Mouse (Mus musculus) frontal cortex, postnatal 25 days (tissue): Measurements from ENCODE around the gene Focad.

ENCODE experiments used
- DNase-seq, 2 experiments: peaks; one replicate each; pipeline ENCODE4 v3.0.0; 2022; ENCODE audit warnings: low spot score in 2 of 2

Gene Focad

DNA sequence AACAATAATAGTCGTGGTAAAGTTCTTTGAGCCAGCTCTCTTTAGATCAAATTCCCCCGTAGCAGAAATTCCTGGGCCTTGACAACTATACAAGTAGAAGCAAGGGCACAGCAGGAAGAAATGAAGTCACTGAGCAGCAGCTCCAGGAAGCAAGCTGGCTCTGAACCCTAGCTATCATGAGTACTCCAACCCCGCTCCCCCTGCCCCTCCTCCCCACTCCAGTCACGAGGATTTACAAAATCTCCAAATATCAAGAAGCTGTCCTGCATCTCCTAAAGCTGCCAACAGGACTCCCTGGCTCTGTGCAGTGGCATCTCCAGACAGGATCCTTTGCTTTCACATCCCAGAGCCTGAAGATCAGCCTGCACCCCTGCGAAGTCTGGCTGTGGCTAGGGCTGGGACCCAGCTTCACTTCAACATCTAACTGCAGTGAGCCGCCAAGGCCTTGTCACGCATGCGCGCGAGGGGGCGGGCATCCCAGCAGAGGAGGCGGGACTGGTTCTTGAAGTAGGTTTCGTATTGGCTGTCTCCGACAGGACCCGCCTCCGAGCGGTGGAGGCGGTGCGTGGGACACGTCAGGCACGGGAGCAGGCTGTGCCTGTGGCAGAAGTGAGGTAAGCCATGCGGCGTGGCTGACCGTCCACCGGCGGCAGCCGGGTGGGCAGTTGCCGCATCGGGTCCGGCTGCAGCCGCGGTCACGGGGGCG lies at the start of gene Focad:
TSS of gene Focad (plus strand) at position 568 of the 706 bp plus-strand sequence.
- peak; percentile 95 to 98 for DNase-seq

DNA sequence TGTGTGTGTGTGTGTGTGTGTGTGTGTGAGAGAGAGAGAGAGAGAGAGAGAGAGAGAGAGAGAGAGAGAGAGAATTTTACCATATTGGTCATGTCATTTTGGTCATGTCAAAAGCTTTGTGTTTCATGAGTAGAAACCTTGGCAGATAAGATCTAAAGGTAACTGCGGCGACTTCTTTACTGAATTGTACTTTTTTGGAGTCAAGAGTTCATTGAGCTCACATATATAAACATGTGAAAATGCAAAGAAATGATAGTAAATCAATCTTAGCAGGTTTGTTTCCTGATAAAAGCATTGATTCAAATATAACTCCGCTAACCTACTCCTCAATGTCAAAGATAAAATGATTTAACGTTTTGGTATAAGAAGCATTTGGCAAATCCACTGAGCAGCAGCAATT lies 49.3 kb upstream of the Focad start:
- DNase-seq, result no peak

DNA sequence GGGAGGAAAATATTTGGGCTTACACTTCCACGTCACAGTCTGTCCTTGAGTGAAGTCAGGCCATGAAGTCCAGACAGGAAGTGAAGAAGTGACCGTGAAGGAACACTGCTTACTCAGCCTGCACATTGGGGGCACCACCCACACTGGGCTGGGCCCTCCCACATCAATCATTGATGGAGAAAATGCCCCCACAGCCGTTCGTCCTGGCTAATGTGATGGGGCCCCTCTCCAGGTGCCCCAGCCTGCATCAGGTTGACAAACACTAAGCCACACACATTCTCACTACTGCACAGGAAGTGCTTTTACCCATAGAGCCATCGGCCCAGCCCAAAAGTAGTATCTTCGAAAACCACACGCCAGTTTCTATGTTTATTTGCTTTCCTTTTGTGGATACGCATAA lies 48.1 kb upstream of the Focad start:
- no peak for DNase-seq

DNA sequence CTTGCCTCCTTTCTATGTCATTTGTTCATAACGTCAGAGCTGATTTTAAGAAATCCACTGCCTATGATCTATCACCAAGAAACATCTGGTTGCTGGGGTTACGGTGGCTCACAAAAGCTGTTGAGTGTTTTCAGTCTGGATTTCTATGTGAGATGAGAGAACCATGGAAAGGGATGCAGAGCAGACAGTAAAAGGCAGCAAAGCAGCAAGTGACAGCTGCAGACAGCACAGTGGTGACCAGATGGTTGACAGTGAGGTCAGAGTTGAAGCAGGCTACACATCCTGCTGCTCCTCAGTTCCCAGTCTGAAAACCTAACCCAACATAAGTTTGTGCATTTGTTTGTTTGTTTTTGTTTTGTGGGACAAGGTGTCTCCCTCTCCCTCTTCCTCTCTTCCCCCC lies 19.0 kb upstream of the Focad start:
- DNase-seq, result no peak

DNA sequence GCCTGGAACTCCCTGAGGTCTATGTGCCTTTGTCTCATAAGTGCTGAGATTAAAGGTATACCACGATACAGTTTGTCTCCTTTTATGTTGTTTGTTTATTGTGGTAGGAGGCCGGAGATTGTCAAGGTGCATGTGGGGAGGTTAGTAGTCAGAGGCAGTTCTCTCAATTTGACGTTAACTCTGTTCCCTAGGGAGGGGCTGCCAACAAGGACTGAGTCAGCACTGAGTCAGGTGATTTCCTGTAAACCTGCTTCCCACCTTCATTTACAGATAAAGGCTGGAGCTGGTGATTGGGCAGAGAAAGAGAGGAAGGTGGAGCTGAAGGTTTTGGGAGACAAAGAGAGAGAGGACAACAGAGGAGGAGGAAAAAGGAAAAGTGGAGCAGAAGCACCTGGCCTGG lies 15.4 kb upstream of the Focad start:
- DNase-seq, result no peak

DNA sequence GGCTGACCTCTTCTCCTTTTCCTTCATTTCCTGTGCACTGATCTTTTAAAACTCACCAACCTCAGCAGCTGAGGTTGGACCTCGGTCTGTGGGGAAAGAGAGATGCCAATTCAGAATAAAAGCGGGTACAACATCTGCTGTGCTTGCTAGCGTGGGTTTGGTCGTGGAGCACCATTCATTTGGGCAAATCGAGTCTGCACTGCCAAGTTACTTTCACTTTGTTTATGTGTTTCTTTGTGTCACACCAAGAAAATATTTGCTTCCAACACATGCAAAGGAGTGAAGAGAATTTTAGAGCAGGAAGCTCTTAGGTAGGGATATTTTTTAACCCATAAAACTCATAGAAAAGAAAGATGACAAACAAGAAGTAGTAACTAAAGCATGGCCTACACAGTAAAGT lies 13.0 kb upstream of the Focad start:
- DNase-seq, result no peak

DNA sequence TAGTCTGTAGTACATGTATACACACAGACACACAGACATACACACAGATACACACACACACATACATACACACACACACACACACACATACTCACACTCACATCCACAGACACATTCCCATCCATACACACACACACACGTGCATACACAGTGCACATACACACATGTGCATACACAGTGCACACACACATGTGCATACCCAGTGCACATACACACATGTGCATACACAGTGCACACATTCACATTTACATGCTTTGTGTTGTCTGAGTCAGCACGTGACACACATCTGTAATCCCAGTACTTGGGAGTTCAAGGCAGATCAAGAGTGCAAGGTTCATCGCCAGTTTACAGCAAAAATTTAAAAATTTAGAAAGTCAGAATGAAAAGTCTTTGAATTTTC lies 12.5 kb upstream of the Focad start:
- DNase-seq, result no peak

DNA sequence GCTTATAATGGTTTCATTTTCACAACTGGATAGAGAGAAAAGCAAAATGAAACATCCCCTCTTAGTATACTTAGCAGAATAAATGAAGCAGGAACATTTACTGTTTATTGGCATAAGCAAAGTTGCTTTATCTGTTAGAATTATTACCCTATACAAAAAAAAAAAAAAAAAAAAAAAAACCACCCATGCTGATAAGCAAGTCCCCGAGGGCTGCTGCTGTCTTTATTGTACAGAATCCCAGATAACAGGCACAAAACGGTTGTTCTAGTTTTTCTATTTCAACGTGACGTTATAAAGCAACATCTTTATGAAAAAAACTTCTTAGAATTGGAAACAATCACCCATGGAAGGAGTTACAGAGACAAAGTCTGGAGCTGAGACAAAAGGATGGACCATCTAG lies 12.0 kb upstream of the Focad start:
- DNase-seq, result no peak

DNA sequence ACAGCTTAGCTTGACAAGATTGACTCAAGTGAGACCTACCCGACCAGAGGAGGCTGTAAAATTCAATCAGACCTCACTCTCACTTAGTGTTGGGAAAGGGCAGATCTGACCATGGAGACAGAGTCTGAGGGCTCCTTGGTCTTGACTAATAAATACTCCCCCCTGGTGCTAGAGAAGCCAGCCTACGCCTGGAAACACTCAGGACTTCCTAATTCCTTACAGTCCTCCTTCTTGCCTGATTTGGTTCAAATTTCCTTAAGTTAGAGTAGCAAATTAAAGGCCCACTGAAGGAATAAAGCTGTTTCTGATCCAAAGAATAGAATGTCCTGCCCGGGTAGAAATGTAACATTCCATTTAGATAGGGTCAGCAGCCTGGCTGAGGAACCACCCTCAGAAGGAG lies 10.6 kb upstream of the Focad start:
- DNase-seq, result no peak

DNA sequence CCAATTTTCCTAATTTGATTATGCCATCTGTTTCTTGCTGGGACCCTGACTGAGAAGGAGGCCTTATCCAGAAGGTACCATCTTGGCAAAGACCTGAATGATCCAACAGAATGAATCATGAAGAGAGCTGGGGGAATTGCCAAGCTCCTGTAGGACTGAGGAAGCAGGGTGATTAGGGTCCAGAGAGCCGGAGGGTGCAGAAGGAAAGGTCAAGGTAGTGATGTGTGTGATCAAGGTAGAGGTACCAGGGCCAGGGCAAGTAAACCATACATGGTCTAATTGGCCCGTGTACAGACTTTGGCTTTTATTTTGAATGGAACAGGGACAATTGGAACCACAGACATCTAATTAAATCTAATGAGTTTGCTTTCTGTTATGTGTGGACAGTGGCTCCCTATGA lies 4.1 kb upstream of the Focad start:
- no peak for DNase-seq

DNA sequence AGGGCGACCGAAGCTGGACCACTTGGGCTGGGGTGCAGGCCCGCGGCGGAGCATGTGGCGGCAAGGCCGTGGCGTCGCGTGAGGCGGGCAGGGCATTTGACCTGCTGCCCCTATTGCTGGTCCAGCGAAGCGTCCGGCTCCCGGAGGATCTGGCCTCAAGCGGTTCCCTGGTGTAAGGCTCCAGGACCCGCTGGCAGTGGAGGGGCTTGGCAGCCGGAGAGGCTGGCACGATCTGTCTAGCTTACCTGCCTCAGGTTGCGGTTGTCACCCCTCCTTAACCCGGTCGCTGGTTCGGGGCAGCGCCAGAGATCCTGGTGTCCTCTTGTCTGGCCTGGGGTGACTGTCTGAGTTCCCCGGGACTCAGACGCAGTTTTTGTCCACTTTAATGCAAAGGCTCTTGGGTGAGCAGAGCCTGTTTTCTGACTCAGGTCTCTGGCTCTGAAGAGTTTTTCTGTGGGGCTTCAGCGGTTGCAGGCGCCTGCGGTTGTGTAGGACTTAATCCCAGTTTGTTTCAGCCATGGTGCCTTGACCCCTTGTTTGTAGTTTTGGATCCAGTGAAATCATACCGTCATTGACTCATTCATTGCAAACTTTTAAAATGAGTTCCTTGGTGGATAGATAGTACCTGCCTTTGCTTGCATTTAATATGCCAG lies 465 bp downstream of the Focad start:
- no peak for DNase-seq

DNA sequence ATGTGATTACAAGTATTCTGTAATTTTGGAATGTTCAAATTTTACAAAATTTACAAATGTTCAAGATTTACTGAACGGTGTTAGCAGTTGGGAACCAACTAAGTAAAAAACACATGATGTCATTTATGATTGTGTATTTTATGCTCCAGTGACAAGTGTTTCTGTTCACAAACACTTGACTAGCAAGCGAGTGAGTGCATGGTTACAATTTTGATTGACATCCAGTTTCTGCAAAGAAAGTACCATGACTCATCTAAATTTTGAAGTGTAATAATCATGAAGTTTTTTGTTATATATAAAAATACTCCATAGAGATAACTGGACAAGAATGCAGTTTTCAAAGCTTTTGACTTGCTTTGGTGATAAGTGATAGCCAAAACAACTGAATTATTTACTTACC lies 1.3 kb downstream of the Focad start:
- DNase-seq, result no peak

DNA sequence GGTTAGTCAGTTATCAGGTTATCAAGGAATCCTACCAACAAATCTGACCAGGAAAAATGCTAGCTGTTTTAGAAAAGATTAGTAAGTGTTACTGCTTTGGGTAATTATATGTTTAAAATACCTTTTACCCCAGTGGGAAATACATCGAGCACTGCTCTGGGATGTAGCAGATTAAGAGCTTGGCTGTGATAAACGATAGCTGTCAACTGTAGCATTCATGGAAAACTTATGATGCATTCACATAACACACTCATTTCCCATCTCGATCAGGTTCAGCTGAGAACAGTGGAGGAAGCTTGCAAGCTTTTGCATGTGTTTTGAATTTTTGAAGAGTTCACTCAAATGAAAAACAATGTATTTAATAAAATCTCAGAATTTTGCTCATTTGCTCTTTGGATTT lies 14.2 kb downstream of the Focad start:
- no peak for DNase-seq

DNA sequence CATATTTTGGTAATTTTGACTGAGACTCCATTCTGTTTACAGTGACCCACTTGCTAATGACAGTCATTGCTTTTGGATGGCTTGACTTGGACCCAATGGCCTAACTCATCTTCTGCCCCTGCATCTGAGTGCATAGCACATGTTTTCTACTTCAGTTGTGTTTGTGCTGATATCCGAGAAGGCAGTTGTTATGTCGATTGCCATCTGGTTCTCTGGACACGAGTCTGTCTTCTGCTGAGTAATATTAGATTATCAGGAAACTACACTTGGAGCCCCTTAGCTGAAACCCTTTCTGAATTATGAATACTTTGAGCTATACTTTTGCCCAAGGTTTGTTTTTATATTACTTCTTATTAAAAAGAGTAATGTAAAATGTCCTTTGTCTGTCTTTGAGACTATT lies 22.9 kb downstream of the Focad start:
- DNase-seq, result no peak

DNA sequence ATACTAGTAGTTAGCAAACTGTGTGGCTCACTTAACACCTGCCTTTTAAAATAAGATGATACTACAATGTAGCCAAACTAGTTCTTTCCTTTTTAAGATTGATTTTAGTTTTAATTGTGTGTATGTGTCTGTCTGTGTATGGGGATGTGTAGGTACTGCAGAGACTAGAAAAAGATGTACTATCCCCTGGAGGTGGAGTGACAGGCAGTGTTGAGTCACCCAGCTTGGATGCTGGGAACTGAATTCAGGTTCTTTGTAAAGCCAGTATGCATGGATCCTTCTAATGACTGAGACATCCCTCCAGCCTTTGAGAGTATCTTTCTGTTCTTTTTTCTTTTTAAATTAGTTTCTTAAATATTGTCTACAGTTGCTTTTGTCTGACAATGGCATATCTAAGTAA lies 23.5 kb downstream of the Focad start:
- no peak for DNase-seq

DNA sequence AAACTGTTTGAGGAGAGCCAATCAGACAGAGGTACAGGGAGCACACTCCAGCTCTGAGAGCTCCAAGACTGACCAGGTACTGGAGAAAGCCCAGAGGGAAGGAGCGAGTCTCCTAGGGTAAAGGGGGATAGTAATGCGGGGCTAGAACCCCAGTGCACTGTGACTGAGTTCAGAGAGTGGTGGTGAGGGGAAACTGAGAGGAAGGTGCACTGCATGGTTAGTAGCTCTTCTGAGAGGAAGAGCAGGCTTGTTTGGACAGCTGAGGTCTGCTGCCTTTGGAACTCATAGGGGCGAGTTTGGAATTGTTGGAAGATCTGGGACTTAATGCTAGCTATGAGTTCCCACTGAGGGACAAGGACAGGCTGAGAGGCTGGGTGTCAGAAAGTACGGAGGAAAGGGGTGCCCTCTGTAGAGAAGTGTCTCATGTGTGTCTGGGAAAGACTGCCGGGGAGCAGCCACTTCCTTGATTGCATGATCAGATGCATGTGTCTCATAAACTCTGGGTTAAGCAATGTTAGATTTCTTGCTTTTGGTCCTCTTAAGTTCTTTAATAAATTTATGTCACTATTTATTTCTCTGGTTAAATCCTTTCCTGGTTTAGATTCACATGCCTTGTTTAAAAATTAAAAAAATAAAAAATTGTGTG lies 24.4 kb downstream of the Focad start:
- DNase-seq, result no peak

DNA sequence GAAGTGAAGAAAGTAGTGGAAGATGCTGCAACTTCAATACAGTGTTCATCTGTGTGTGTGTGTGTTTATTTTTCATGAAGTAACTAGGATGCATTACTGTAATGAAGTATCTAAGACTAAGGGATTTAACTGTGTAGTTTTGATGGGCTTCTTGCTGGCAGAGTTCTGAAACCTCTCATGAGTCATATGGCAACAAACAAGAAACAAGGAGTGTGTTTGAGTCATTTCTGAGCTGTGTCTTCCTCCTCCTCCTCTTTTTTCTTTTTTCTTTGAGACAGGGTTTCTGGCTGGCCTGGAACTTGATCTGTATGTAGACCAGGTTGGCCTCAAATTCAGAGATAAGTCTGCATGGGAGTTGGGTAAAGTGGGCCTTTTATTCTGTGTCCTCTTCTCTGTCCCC lies 25.7 kb downstream of the Focad start:
- no peak for DNase-seq

DNA sequence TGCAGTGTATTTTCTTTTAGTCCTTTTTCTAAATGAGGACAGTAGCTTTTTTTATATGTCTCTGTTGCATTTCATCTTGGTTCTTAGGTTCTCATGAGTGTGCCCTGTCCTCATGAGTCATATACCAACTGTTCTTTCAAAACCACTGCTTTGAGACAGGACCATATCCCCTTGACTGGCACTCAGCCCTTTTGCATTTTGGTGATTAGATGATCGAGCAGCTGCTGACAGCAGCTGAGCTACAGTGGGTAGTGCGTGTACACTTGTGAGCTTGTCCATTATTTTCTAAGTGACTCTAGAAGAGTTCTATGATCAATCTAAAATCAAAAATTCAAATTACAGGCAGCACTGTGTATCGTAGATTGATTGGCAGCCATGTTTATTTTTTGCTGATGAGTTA lies 28.0 kb downstream of the Focad start:
- no peak for DNase-seq

DNA sequence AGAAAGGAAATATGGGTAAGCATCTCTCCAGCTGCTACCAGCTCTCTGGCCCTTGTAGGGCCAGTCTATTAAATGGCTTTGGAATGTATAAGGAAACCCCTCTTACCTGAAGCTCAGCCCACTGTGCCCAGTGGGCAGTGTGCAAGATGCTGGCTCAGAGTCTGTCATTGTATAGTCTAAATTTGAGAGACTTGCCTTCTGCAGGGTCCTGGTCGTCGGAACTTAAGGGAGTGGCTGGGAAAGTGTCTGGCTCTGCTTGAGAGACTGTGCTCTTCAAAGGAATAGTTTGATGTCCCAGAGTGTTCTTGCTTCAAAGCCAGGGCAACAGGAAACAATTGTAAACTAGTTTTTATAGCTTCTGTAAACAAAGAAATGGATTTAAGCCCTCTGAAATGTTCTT lies 41.5 kb downstream of the Focad start:
- no peak for DNase-seq

DNA sequence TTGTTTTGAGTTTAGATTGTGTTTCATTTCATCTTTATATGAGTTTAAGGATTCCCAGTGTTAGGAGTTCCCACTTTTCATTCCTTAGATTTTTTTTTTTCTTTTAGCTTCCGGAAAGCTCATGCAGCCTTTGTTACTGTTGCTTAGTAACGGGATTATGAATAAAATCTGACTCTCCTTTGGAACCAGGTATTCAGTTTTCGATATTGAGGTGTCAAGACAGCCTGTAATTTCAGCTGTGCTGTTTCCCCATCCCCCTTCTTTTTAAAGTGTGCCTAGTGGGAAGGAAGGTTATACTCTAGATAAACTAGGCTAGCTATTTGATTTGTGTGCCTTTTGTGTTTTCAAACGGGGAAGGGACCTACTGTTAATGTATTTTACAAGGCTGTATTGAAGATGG lies 42.1 kb downstream of the Focad start:
- DNase-seq, result no peak

DNA sequence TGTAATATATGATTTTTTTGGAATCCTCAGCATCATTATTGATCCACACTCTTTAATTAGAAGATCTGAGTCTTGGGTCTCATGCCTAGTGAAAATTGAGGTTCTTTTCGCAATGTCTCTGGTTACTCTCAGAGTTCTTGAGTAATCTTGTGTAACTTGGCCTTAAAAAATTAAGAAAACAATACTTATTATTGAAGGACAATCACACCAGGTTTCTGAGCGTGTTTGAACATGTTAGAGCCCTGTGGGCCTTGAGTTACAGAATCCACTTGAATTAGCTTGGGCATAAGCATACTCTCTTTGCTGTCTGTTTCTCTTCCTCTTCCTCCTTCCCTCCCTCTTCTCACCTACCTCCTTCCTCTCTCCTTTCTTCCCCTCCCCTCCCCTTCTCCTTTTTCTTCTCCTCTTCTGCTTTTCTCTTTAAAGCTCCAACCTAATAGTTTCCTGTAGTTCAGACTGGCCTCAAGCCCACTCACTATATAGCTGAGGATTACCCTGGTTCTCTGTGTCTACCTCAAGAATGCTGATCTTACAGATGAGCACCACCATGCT lies 44.0 kb downstream of the Focad start:
- DNase-seq, result no peak

DNA sequence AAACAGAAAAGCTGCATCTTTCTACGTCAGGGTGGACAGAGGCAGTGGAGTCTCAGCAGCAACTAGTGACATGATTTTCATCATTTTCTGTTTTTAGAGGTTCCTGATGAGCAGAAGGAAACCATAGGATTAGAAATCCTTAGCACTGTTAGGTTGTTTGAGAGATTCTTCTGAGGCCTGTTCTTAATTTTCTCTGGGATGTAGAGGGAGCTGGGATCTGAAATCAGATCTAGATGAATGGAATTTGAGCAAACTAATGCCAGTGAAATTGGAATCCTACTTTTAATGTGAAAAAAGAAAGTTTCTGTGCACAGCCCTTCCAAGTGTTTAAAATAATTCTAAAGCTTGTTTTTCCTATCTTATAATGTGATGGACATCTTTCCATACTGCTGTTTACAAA lies 55.0 kb downstream of the Focad start:
- no peak for DNase-seq

DNA sequence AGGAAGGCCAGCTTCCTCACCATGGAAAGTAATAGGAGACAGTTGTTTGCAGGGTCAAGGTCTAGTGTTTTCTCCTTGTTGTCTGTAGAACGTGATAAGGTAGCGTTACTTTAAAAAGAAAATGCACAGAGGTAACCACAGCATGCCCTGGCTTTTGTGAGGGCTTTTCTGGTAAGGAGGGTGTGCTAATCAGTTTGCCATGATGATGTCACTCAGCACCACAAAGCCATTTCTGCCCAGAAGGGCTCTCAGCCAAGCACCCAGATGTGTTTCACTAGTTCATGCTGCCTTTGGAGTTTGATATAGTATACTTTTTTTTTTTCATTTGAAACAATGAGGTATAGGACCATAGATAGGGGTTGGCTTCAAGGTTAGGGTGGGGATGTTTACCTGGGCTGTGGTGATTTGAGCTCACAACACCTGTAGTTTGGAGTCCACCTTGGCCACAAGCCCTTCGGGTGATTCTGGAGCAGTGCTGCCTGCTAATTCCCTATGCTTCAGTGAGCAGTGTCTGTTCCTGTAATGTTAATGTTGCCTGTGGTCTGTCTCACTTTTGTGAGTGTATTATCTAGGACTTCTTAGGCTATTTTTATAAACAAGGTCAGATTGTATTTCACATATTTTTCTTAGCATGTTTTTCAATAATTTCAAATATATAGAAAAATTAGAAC lies 61.2 kb downstream of the Focad start:
- DNase-seq, result no peak
